Mouse (Mus musculus) cerebellum, adult 18-20 months (tissue): Measurements from ENCODE around the gene Simc1.

Experiments used
- DNase-seq, 2 experiments: peaks; one replicate each; pipeline ENCODE4 v3.0.0; 2021

Simc1 gene

DNA sequence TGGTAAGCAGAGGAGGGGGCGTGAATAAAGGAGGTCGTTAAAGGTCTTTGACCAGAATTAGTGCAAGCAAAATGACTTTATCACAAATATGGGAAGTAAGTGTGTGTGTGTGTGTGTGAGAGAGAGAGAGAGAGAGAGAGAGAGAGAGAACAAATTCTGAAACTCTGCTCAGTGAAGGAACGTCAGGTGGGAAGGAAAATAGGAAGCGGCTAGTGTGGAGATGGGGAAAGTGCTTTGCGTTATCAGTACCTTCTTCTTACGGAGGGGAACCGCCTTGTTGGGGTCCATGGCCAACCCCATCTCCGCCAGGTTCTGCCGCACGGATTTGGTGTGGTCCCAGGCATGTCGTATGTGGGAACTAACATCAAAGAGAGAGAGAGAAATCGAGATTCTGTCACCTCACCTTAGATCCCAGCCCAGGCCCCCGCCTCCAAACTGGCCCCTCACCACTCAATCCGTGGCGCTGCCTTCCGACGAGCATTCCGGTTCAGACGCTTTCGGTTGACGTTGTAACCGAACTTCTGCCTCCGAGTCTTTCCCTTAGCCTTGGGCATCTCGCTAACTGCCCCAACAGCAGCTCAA lies 85.9 kb downstream of the Simc1 start:
- no peak for DNase-seq

DNA sequence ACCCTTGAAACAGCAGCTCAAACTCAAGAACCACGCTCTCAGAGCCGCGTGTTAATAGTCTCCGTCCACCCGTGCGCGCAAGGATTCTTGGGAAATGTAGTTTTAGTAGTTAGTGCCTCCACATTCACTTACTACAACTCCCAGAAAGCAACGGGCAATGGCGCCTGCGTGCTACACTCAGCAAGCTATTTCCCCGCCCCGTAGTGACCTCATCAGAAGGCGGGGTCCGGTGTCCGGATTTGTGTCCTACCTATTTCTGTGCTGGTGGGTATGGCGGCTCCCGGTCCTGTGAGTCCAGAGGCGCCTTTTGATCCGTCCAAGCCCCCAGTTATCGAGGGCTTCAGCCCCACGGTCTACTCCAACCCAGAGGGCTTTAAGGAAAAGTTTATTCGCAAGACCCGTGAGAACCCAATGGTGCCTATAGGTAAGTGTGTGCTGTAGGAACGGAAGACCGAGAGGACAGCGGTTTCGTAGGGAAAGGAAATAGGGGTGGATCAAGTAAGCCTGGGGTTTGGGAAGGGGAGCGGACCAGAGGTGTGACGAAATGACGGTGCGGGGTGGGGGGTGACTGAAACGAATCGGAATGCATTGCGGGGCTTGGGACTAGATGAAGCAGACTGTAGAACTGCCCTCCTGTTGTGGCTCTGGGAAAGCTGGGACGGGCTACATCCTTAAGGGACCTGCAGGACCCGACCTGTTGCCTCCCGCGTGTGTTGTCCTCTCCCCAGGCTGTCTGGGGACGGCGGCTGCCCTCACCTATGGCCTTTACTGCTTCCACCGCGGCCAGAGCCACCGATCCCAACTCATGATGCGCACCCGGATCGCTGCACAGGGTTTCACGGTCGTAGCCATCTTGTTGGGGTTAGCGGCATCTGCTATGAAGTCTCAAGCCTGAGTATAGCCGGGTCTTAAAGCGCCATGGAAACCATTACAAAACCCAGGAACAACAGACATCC lies 86.7 kb downstream of the Simc1 start, which contains the start of the genes Nop16 and Higd2a:
Nop16 (minus strand) TSS at position 95 of the 956 bp plus-strand sequence.
Higd2a (plus strand) TSS at position 212 of the 956 bp plus-strand sequence.
- DNase-seq, result peak; percentile 95 to 99

DNA sequence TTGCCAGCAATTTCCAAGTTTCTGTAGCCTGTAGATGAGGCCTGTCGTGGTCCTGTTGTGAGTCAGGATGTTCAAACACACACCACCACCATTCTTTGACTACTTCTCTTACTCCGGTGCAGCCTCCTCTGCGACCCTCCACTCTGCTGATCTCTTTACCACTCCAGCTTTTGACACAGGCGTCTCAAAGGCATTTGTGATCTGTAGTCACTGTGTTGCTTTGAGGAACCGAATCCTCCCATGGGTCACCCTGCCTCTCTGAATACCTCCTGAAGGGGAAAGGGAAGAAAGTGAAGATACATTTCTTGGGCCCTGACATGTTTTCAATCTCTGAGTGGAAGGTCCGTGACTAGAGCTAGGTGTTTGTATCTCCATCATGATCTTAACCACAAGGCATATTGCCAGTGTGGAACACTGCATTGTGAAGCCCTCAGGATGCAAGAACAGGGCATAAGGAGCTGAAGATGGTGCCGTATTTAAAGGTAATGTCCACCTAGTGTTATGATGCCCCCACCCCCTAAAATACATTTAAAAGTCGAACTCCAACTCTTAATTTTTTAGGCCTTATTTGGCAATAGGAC lies 88.3 kb downstream of the Simc1 start:
- DNase-seq, result no peak

DNA sequence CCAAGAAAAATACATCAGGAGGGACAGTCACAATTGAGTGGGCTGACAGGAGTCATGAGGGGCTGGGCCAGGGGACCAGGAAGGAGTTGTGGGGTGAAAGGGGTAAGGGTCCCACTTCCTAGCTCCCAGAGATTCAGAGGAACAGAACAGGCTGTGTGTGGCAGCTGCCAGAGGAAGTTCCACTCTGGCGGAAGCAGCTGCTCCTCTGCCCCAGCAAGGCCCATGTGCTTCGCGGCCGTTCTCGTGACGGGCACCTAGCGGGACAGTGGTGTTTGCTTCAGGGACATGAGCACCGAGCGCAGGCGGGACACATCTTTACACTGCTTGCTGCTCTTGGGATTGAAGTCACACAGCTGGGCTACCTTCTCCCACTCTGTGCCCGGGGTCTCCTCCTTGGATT lies 90.0 kb downstream of the Simc1 start:
- DNase-seq, result no peak

DNA sequence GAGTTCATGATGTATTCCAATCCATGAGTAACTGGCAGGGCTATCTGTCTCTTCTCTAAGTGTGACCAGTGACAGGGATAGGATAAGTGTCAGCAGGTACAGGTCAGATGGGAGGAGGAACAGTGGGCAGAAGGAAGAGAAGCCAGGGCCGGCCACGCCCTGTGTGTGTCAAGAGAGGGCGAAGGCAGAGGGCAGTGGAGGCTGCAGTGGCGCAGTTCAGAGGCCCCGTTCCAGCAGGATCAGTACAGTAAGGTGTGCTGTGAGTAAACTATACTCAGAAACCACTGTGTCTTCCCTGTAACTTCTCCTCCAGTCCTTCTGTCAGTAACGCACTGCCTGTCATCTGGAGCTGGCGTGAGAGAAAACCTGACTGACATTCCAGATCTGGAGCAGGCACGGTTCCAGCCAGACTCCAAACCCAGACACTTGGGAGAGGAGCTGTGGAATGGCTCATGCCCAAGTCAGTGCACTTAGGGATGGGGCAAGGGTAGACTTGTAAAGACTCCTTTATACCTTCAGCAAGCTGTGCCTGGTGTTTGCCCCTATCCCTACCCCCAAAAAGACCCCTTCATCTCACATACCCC lies 92.6 kb downstream of the Simc1 start:
- DNase-seq, result no peak

DNA sequence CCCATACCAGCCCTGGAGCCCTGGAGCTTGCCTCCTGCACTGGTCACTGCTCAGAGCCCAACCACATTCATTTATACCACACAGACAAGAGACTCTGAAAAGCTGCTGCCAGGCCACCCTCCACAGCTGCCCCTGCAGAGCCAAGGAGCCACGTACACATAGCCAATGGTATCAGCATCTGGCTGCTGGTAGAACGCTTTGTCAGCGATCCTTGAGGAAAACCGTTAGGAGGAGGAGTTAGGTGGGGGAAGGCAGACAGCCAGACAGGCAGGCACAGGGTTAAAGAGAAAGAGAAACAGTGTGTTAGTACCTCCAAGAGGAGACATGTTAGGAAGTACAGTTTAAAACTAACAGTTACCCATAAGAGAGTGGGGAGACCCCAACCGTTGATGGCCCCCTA lies 93.3 kb downstream of the Simc1 start:
- DNase-seq, result no peak

DNA sequence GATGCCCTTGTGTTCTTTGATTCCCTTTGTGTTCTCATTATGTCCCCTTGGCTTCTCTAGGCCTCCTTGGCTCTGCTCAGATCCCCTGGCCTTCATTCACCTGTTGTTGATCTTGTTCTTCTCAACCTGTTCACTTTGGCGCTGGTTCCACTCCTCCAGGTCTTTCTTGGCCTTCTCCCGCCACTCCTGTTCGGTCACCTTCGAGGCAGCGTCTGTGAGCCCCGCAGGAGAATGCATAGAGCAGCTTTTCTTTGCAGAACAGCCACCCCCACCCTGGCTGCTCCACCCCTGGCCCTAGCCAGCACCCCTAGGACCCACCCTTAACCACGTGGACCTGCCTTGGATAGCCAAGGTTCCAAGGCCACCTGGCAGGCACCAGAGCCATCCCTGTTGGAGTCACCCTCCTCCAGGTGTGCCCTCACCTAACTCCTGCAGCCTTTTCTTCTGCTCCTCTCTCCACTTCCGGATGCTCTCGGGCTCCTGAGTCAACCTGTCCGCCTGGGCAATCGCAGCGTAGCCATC lies 95.1 kb downstream of the Simc1 start:
- DNase-seq, result peak in 1 of 2 experiments; percentile 46
